9 mouse cellular contexts compared by ENCODE assay signal in the genomic region with DNA sequence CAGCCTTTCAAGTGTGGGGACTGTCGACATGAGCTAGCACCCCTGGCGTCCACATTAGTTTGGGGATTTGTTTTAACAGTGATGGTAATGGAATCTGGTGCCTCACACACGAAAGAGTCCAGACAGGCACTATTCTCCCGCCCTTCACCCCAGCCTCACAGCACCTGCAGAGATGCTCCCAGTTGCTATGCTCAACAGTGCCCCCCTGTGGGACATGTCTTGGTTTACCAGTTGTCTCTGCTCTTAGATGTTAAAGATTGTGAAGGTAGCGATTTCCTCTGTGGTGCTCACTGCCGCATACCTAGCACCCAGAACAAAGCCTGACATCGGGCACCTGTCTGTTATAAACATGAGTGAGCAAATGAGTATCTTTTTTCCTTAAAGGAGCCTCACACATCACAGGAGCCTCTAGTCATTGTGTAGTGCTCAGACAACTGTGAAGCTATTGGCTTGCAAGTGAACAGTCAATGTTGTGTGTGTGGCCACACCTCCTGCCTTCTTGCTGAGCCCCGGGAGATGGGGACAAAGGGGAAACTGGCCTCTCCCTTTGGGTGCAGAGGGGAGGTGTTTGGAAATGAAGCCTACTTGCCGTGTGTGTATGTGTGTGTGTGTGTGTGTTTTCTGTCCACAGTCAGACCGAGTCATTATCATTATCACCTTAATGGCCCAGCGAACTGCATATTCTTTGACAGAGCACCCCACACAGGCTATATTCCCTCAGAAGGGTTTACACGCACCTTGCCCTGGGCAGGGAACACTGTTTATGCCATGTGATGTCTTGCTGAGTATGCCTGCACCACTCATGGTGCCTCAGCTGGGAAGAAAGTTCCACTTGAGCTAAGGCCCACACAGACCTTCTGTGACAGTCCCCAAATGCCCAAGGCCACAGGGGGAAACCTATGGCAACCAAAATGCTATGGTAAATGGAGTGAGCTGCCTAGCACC. TPM values are rescaled to one million over a fixed set of nuclear protein-coding genes. Genes with fewer than 3 reads are reported as not detected.
DNase-seq lines count a peak whose midpoint lies in the region; ATAC-seq and TF ChIP-seq lines count a peak whose summit lies in the region.
"Had no signal": no experiment of that assay in that cellular context is flagged by ENCODE, and none has a peak within 500 bp of the region (broad histone marks: within the 10 kb centered on the region; RNA-seq: fewer than 3 reads in every experiment).

No protein-coding gene starts in this region.

- 0 out of 2 replicates have a peak, but pooled peaks have one; percentile 38 for ATAC-seq in liver, embryonic 11.5 days (replicated peaks; ENCODE audit: low FRiP score)
- ATAC-seq in erythroid progenitor cell, adult 5-6 weeks (replicated peaks; ENCODE audit: low FRiP score, poor library complexity, severe bottlenecking), result no peak

- no peaks in the 10 kb centered on the region for H3K36me3 ChIP-seq in kidney, adult 2 months (ENCODE audit: control insufficient read depth, insufficient read depth, low read length)
- no peaks in the 10 kb centered on the region for H3K36me3 ChIP-seq in CH12.LX (replicated peaks in 1 of 2; ENCODE audit: control insufficient read depth in 1 of 2, insufficient read depth in 1 of 2, low read length in 1 of 2)
- no peaks in the 10 kb centered on the region for H3K36me3 ChIP-seq in liver, embryonic 11.5 days (ENCODE audit: control insufficient read depth, insufficient read depth, low read length)
- H3K36me3 ChIP-seq in heart, embryonic 10.5 days, result no peaks in the 10 kb centered on the region

- 65% methylated on average over 12 of the region's 12 CpGs for WGBS in kidney, adult 2 months
- whole genome bisulfite sequencing in liver, embryonic 11.5 days, result 66% methylated on average over 12 of the region's 12 CpGs
- WGBS in heart, embryonic 10.5 days, result 73% methylated on average over 12 of the region's 12 CpGs

- dilution Hi-C loops in CH12.LX (cut with MboI; ENCODE audit: extremely low pct_ligation_motif_present, extremely low pct_unique_long_range_greater_than_20kb, low sequenced_read_pairs), result no loop called here

- TF ChIP-seq POLR2A in kidney, adult 2 months (IDR thresholded peaks at IDR 0.05; ENCODE audit: low read depth, low read length), result no peak
- no peak for TF ChIP-seq POLR2A in CH12.LX (IDR thresholded peaks at IDR 0.05; ENCODE audit: low read depth, low read length)

- H3K4me2 ChIP-seq in CH12.LX (ENCODE audit: insufficient read depth, low read depth, poor library complexity, severe bottlenecking), result no peak overlapping the region
- no peak overlapping the region for H3K4me2 ChIP-seq in liver, embryonic 11.5 days

- no peak overlapping the region for H3K9ac ChIP-seq in CH12.LX (ENCODE audit: insufficient read depth, low read depth)
- H3K9ac ChIP-seq in liver, embryonic 11.5 days (ENCODE audit: low read depth, low read length), result no peak overlapping the region

- TF ChIP-seq RAD21 in CH12.LX (IDR thresholded peaks at IDR 0.05; ENCODE audit: low read depth, low read length), result peak; percentile 18

- no peak overlapping the region for H3K4me3 ChIP-seq in kidney, adult 2 months (ENCODE audit: insufficient read depth, low read depth, low read length)
- no peak overlapping the region for H3K4me3 ChIP-seq in CH12.LX (replicated peaks in 1 of 3; ENCODE audit: low read depth in 2 of 3, low read length in 2 of 3, poor library complexity in 1 of 3)
- no peak overlapping the region for H3K4me3 ChIP-seq in liver, embryonic 11.5 days (ENCODE audit: low read depth, low read length)
- H3K4me3 ChIP-seq in heart, embryonic 10.5 days, result no peak overlapping the region

- no peak for TF ChIP-seq EP300 in CH12.LX (IDR thresholded peaks at IDR 0.05; ENCODE audit: low read length)

- TF ChIP-seq CTCF in kidney, adult 2 months (conservative IDR thresholded peaks at IDR 0.05; ENCODE audit: insufficient read depth, insufficient read length, low read depth, low read length), result peak; percentile 53
- TF ChIP-seq CTCF in CH12.LX (conservative IDR thresholded peaks at IDR 0.05 in 1 of 2, IDR thresholded peaks at IDR 0.05 in 1 of 2; ENCODE audit: low read depth in 2 of 2, low read length in 2 of 2), result peak; percentile 41 to 56

- H3K9me3 ChIP-seq in CH12.LX (replicated peaks; ENCODE audit: low read length), result peaks cover 2% of the 10 kb centered on the region
- no peaks in the 10 kb centered on the region for H3K9me3 ChIP-seq in liver, embryonic 11.5 days (ENCODE audit: control insufficient read depth, low read length)
- no peaks in the 10 kb centered on the region for H3K9me3 ChIP-seq in heart, embryonic 10.5 days

- H3K27ac ChIP-seq in kidney, adult 2 months (ENCODE audit: insufficient read depth, low read depth, low read length), result no peak overlapping the region
- no peak overlapping the region for H3K27ac ChIP-seq in CH12.LX (ENCODE audit: insufficient read depth, low read depth)
- H3K27ac ChIP-seq in liver, embryonic 11.5 days (ENCODE audit: low read depth, low read length), result no peak overlapping the region
- no peak overlapping the region for H3K27ac ChIP-seq in heart, embryonic 10.5 days

- peak; percentile 21 for DNase-seq in kidney, adult 2 months
- no peak for DNase-seq in kidney, adult 11 months
- DNase-seq in CH12.LX (ENCODE audit: extremely low read depth), result peak; percentile 51
- DNase-seq in adrenal gland, postnatal 14 days, result peak; percentile 86
- no peak for DNase-seq in liver, embryonic 11.5 days (ENCODE audit: low spot score)
- peak; percentile 75 for DNase-seq in thymus, postnatal 25 days
- no peak for DNase-seq in heart, embryonic 10.5 days (ENCODE audit: low spot score)

- no peaks in the 10 kb centered on the region for H3K27me3 ChIP-seq in kidney, adult 2 months (replicated peaks; ENCODE audit: control insufficient read depth, insufficient read depth, low read length)
- H3K27me3 ChIP-seq in CH12.LX (replicated peaks), result peaks cover 23% of the 10 kb centered on the region
- H3K27me3 ChIP-seq in liver, embryonic 11.5 days (replicated peaks; ENCODE audit: control insufficient read depth, insufficient read depth, low read length), result no peaks in the 10 kb centered on the region
- peaks cover 16% of the 10 kb centered on the region; the same call in 1 of the 2 replicates for H3K27me3 ChIP-seq in heart, embryonic 10.5 days (ENCODE audit: insufficient read depth, poor library complexity, severe bottlenecking)

- H3K4me1 ChIP-seq in kidney, adult 2 months (ENCODE audit: control insufficient read depth, insufficient read depth, low read length), result no peaks in the 10 kb centered on the region
- peaks cover 6 to 23% of the 10 kb centered on the region in 2 experiments; a peak in 3 of 4 replicates for H3K4me1 ChIP-seq in CH12.LX (ENCODE audit: control insufficient read depth in 1 of 2, insufficient read depth in 2 of 2)
- peaks cover 9% of the 10 kb centered on the region; the same call in 1 of the 2 replicates for H3K4me1 ChIP-seq in liver, embryonic 11.5 days (replicated peaks; ENCODE audit: control insufficient read depth, insufficient read depth, low read length)
- H3K4me1 ChIP-seq in heart, embryonic 10.5 days, result peaks cover 12% of the 10 kb centered on the region

- no peaks in the 10 kb centered on the region for H3K79me2 ChIP-seq in CH12.LX (replicated peaks; ENCODE audit: control insufficient read depth, extremely low read depth, insufficient read depth, poor library complexity, severe bottlenecking)

- in situ Hi-C loops in CH12.LX (cut with MboI; ENCODE audit: low pct_ligation_motif_present, low pct_unique_long_range_greater_than_20kb, low sequenced_read_pairs), result no loop called here

TF ChIP-seq in CH12.LX, 34 proteins besides CTCF, POLR2A, EP300 and RAD21:
- TF ChIP-seq SMC3 (IDR thresholded peaks at IDR 0.05; ENCODE audit: low read depth, low read length), result peak; percentile 24
- no peak for TF ChIP-seq ELF1 (IDR thresholded peaks at IDR 0.05; ENCODE audit: low read depth, low read length)

RNA-seq across cellular contexts. Expression of a gene that starts 28.8 kb away (rescaled TPM):
- 0.04 and 0.08 TPM in 2 replicates for polyA plus RNA-seq in kidney, adult 2 months (2012; rRNA removed)
- total RNA-seq in CH12.LX (2012; rRNA removed), result not detected in 2 replicates
- total RNA-seq in CH12.LX (2014; rRNA removed), result not detected in 2 replicates
- 0.06 TPM in 1 of 2 replicates, not detected in the other for polyA plus RNA-seq in CH12.LX (2012; ENCODE audit: insufficient read length, low read depth)
- 0.60 and 0.85 TPM in 2 replicates for total RNA-seq in adrenal gland, postnatal 14 days (2021)
- 0.03 and 0.16 TPM in 2 replicates for polyA plus RNA-seq in liver, embryonic 11.5 days (2014; fragmentation: Nextera tagmentation; extraction: Ambion mirVana)
- 1.1 TPM in 1 of 2 replicates, not detected in the other for total RNA-seq in erythroid progenitor cell, adult 5-6 weeks (2015; ENCODE audit: low replicate concordance)
- not detected in 2 replicates for total RNA-seq in erythroid progenitor cell, adult 5-6 weeks (2017; ENCODE audit: low replicate concordance)
- polyA plus RNA-seq in heart, embryonic 10.5 days (2016; fragmentation: Nextera tagmentation; extraction: Ambion mirVana), result 0.03 TPM in 1 of 2 replicates, not detected in the other

RNA-seq across cellular contexts. Expression of a gene that starts 42.2 kb away (rescaled TPM):
- polyA plus RNA-seq in kidney, adult 2 months (2012; rRNA removed), result 2.6 and 3.0 TPM in 2 replicates
- total RNA-seq in CH12.LX (2012; rRNA removed) (not detected in 2 replicates), CH12.LX (2014; rRNA removed) (not detected in 2 replicates)
- polyA plus RNA-seq in CH12.LX (2012; ENCODE audit: insufficient read length, low read depth), result not detected in 2 replicates
- 0.86 and 2.4 TPM in 2 replicates for total RNA-seq in adrenal gland, postnatal 14 days (2021)
- polyA plus RNA-seq in liver, embryonic 11.5 days (2014; fragmentation: Nextera tagmentation; extraction: Ambion mirVana), result 11.3 and 11.9 TPM in 2 replicates
- 1.8 TPM in 1 of 2 replicates, not detected in the other for total RNA-seq in erythroid progenitor cell, adult 5-6 weeks (2015; ENCODE audit: low replicate concordance)
- not detected in 2 replicates for total RNA-seq in erythroid progenitor cell, adult 5-6 weeks (2017; ENCODE audit: low replicate concordance)
- 0.14 and 2.8 TPM in 2 replicates for polyA plus RNA-seq in heart, embryonic 10.5 days (2016; fragmentation: Nextera tagmentation; extraction: Ambion mirVana)
- total RNA-seq: left cerebral cortex, adult 18-20 months had no signal

Comparison
In these comparisons a context has a peak if more than half of its experiments do, and no peak if none do; other contexts are left out.
1. DNase-seq: peak in kidney, adult 2 months (single experiment), CH12.LX (single experiment), adrenal gland, postnatal 14 days (single experiment) and thymus, postnatal 25 days (single experiment); none in kidney, adult 11 months (single experiment), liver, embryonic 11.5 days (single experiment) and heart, embryonic 10.5 days (single experiment).